Mouse (Mus musculus): ENCODE results near the gene Dao.

Dao gene

GRCm38 (mm10) chr5:114027217-114027944 is 23.9 kb downstream of the Dao start:
- DNase-seq (ENCODE audit: low spot score), result no peak

GRCm38 (mm10) chr5:114028111-114028510 is 24.6 kb downstream of the Dao start:
- DNase-seq (ENCODE audit: low spot score), result no peak

- DNase-seq (ENCODE audit: low spot score), result no peak
These were observed 27.1 kb downstream of the Dao start for GRCm38 (mm10) chr5:114030652-114031051.

GRCm38 (mm10) chr5:114032161-114032763 is 28.8 kb downstream of the Dao start:
- DNase-seq (ENCODE audit: low spot score), result no peak

GRCm38 (mm10) chr5:114034393-114034792 is 30.9 kb downstream of the Dao start:
- DNase-seq (ENCODE audit: low spot score), result no peak

- no peak for DNase-seq (ENCODE audit: low spot score)
These were observed 31.6 kb downstream of the Dao start for GRCm38 (mm10) chr5:114035111-114035510.

GRCm38 (mm10) chr5:114040508-114040907 is 37.0 kb downstream of the Dao start:
- DNase-seq (ENCODE audit: low spot score), result no peak

GRCm38 (mm10) chr5:114040911-114041310 is 37.4 kb downstream of the Dao start:
- no peak for DNase-seq (ENCODE audit: low spot score)

- no peak for DNase-seq (ENCODE audit: low spot score)
These were observed 37.9 kb downstream of the Dao start for GRCm38 (mm10) chr5:114041327-114041930.

GRCm38 (mm10) chr5:114043800-114044199 is 40.3 kb downstream of the Dao start:
- DNase-seq (ENCODE audit: low spot score), result no peak

GRCm38 (mm10) chr5:114045134-114045533 is 41.6 kb downstream of the Dao start:
- DNase-seq (ENCODE audit: low spot score), result peak; percentile 54

GRCm38 (mm10) chr5:114046151-114046550 is 42.6 kb downstream of the Dao start:
- DNase-seq (ENCODE audit: low spot score), result no peak

GRCm38 (mm10) chr5:114046604-114047003 is 43.1 kb downstream of the Dao start:
- DNase-seq (ENCODE audit: low spot score), result no peak

- DNase-seq (ENCODE audit: low spot score), result no peak
These were observed 43.7 kb downstream of the Dao start for GRCm38 (mm10) chr5:114047182-114047581.

- no peak for DNase-seq (ENCODE audit: low spot score)
These were observed 45.3 kb downstream of the Dao start for GRCm38 (mm10) chr5:114048731-114049308.

GRCm38 (mm10) chr5:114052246-114052761 is 48.8 kb downstream of the Dao start:
- DNase-seq (ENCODE audit: low spot score), result peak; percentile 98

GRCm38 (mm10) chr5:114057129-114057731 is 53.7 kb downstream of the Dao start:
- no peak for DNase-seq (ENCODE audit: low spot score)

GRCm38 (mm10) chr5:114061675-114062074 is 58.2 kb downstream of the Dao start:
- no peak for DNase-seq (ENCODE audit: low spot score)

GRCm38 (mm10) chr5:114063958-114064357 is 60.5 kb downstream of the Dao start:
- DNase-seq (ENCODE audit: low spot score), result no peak

GRCm38 (mm10) chr5:114065161-114065560 is 61.7 kb downstream of the Dao start, which contains the start of gene Usp30:
Gene Usp30 (plus strand): TSS chr5:114065461.
- no peak for DNase-seq (ENCODE audit: low spot score)

- peak; percentile 62 for DNase-seq (ENCODE audit: low spot score)
These were observed 63.1 kb downstream of the Dao start for GRCm38 (mm10) chr5:114066601-114067000.

GRCm38 (mm10) chr5:114067543-114067942 is 64.0 kb downstream of the Dao start:
- no peak for DNase-seq (ENCODE audit: low spot score)

All from adipocyte (in vitro differentiated cells).